Mouse (Mus musculus) ES-CJ7 (cell line): Measurements from ENCODE around the gene Smc6.

ENCODE experiments used
- DNase-seq: peaks from one replicate; pipeline ENCODE4 v3.0.0; 2011; ENCODE audit warnings: low read depth, low spot score

Gene Smc6

DNA sequence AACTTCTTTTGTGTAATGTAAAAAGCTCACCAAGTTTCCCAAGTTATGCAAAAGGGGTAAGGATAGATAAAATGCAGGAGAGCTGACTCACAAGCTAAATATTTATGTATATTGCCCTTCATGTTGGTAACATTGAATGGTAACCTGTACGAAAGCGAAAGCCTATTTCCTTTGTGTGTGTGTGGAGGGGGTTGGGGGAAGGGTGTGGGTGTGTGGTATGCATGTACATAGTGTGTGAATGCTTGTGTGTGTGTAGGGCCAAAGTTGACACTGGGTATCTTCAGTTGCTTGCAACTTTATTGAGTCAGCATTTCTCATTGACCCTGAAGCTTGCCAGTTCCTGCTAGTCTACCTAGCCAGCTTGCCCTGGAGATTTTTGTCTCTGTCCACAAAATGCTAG, 15.9 kb downstream of the Smc6 start:
- DNase-seq = no peak

DNA sequence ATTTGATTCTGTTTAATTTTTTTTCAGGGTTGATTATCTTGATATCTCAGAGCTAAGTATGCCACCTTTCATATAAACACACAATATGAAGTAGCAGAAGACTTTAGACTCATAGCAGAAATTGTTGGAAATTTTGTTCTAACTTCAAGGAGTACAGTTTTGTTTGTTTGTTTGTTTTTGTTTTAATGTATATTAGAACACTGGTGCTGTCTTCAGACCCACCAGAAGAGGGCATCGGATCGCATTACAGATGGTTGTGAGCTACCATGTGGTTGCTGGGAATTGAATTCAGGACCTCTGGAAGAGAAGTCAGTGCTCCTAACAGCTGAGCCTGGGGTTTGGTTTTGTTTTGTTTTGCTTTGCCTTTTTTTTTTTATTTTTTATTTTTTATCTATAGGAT, 20.7 kb downstream of the Smc6 start:
- peak; percentile 6 for DNase-seq

DNA sequence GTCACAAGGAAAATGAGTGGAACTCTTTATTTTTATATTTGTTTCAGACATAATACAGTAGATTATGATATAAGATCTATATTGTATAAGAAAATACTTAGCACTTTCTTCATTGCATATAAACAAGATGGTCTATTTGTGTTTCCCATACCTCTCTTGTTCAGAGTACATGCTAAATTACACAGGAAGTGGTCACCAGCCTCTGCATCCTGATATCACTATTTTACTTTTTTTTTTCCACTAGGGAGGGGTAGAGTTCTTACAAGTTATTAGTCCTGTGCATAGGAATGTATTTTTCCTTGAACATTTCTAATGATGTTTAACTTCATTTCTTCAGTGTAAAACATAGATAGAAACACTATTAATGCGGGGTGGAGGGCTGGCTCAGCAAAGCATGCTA, 35.2 kb downstream of the Smc6 start:
- no peak for DNase-seq

DNA sequence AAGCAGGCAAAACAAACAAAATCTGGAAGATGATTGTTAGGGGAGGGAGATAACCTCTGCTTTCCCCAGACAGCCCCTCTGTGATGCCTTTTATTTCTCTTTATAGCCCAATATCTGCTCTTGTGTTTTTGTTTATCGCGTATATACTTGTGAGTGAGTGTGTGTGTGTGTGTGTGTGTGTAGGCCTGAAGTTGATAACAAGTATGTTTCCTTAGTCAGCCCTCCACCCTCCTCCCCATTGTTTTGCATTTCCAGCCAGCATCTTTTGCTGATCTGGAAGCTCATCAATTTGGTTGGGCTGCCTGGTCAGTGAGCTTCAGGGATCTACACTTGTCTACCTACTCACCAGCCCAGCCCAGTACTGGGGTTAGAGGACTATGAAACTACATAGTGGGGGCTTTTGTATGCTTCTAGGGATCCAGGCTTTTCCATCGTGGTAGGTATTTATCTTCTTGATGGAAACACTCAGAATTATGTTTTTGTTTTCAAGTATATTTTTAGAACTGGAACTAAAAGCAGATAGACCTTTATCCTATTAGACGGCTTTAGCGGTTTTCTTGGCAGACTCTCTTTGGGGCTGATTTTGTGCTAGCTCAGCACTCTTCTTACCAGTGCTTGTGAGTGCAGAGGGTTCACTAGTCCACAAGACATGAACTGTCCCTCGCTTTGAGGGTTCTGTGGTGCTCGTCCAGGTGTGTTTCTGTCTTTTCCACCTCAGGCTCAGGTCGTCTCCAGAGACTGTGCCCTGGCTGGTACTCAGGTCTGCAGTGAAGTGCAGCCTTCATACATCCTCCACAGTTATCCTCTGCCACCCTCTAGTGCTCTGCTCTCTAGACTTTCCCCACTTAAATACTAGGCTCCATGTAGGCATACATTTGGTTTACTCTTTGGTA, 41.3 kb downstream of the Smc6 start:
- no peak for DNase-seq

DNA sequence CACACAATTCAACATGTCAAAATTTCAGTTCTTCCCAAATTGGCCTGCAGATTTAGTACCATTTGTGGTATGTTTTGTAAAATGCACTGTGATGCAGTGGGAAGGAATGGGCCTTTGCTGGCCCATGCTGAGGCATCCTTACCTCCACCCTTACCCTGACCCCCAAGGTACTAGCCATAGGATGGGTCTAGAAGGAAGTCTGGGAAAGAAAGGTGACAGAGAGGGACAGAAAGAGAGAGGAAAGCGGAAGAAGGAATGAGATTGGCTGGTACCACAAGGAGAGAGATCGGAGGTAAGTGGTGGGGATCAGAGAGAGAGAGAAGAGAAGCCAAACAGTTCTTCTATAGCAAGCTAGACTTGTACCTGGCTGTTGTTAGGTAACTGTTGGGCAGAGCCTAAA, 45.4 kb downstream of the Smc6 start:
- DNase-seq = no peak

DNA sequence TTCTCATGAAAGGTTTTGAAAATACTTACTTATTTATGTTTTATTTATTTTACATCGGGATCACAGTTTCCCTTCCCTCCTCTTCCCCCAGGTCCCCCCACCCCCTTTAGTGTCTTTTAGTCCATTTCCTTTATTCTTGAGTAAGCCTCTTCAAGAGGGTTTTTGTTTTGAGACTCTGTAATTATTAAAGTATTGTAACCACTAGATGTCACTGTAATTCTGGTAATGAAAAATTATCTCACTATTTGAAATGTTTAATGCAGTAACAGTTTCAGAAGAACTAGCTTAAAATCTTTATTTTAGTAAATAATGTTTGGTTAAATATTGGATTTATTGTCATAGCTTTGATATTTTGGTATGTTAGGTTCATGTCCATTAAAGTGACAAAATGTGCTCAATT, 48.2 kb downstream of the Smc6 start:
- no peak for DNase-seq

DNA sequence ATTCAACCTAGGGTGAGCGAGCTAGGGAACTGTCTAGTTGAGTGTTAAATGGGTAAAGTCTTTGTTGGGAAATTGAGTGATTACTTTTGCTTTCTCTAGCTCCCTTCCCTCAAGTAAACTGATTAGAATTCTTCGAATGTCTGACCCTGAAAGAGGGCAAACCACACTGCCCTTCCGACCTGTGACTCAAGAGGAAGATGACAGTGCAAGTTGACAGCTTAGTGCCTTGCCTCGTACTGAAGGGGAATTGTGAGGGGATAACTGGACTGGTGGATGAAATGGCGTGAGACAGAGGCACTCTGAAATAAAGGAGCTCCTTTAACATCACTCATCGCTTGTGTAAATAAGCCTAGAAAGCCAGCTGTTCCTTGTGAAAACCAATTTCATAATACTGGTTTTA, 52.0 kb downstream of the Smc6 start:
- no peak for DNase-seq

DNA sequence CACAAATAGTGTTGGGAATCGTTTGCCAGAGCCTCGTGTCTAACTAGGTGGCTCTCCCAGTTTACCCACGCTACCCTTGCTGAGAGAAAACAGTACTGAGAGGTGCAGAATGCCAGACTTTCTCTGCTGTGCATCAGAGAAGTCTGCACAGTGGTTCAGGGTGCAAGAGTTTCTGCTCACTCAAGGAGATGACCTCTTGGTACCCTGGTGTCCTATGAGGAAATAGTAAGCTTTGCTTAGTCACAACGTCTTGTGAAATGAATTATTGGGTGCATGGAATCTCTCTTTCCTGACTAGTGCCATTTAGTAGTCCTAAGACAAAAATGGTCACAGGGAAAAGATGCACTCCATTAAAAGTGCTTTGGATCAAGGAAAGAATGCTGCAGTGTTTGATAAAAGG, 58.8 kb downstream of the Smc6 start:
- no peak for DNase-seq

DNA sequence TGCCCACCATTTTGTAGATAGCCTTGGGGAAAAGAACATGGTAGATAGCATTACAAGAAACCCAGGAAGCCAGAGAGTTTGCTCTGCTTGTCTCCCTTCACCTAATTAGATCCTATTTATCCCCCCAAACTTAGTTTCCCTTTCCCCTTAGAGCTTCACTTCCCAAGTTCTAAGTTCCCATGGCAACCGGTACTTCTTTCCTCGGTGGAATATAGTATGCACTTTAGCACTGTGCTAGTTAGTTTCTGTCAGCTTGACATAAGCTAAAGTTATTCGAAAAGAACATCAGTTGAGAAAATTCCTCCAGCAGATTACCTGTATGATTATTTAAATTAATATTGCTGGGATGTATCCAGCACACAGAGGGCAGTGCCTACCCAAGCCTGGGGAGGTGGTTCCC, 60.8 kb downstream of the Smc6 start:
- no peak for DNase-seq

DNA sequence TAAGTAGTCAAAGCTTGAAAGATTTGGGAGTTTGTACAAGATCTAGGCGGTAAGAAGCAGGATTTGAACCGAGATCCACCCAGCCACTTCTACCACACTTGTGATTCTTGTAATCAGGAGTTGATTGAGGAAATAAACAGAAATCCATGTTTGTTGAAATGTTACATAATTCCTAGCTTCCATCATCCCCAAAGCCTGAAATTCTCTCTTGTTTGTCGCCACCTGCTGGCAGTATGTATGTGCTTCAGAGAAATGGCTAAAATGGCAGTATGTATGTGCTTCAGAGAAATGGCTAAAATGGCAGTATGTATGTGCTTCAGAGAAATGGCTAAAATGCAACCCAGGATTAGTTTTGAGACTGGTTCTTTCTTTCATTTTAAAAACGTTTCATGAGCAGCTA, 71.2 kb downstream of the Smc6 start:
- DNase-seq = peak; percentile 52

DNA sequence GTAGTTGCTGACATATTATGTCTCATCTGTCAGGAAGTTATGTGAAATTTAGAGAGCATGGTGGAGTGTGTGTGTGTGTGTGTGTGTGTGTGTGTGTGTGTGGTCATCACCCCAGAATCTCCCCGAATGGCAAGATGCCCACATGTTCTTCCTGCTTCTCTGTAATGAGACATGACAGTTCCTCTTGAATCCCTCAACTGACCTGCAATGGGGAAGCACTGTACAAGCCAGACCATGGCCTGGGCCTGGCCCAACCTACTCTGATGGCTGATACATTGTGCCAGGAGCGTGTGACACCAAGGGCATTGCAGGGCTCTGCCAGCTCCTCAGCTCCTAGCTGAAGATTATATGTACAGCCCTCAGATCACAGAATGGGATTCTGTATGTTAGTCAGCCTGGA, 72.6 kb downstream of the Smc6 start:
- no peak for DNase-seq

DNA sequence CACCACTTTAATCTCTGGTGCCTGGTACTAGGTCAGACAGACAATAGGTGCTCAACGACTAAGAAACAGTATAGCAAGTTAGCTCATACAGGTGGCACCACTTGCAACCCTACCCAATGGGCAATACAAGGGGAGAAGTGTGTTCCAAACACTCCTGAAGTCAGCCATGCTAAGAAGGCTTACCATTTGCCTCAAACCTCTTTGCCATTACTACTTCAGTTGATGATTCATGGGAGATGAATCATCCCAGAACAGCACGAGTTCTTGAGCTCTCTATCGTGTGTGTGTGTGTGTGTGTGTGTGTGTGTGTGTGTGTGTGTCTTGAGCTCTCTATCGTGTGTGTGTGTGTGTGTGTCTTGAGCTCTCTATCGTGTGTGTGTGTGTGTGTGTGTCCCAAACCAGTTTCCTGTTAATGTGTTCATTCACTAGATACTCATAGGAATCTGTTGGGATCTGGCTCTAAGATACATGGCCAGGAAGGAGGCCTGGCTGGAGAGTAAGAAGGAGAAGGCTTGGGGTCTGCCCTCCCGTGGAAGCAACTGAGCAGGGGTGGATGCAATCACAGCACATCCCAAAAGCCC, 76.4 kb downstream of the Smc6 start:
- DNase-seq = no peak

DNA sequence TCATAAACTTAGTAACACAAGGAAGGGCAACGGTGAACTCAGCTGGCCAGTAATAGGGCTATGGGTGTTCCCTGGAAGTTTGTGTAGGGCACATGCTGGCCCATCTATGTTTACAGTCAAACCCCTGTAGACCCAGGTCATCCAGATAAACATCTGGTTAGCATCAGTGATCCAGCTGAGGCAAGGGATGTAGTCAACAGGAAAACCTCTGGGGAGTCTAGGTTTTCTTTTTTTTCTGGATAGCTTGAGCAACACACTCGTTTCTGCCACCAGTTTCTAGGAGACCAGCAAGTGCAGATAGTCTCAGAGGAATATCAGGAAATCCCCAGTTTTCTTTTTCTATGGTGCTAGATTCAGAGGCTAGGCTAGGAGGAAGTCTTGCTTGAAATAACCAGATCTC, 80.3 kb downstream of the Smc6 start:
- DNase-seq = no peak

DNA sequence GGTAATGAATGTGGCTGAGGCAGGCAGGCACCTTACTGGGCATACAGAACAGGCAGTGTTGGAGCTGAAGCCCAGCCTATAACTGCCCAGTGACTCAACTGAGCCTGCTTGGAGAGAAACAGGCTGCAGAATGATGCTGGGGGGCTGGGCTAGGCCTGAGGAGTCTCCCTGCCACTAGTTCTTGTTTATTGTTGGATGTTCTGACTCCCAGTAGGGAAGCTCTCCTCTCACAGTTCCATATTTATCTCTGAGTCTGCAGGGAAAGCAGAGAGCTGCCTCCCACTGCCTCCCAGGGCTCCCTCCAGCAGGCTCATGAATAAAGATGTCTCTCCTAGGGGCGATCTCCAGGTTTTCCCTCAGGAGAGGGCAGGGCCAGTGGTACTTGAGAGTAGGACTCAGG, 82.7 kb downstream of the Smc6 start:
- DNase-seq = no peak

DNA sequence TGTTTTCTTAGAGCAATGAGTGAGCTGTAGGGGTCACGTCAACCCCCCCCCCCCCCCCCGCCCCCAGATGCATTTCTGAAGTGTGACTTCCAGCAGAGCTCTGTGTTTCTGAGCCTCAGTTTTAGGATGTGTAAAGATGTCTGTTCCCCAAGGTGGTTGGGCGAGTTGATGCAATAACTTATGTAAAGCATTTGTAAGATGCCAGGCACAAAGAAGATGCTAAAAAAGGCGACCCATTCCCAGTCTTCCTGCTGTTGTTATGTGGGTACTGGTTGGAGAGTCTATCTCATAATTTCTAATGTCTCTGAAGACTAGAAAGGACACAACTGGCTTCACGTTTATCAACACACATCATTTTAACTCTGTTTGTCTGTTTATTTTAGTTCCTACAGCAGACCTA, 84.2 kb downstream of the Smc6 start:
- DNase-seq = no peak

DNA sequence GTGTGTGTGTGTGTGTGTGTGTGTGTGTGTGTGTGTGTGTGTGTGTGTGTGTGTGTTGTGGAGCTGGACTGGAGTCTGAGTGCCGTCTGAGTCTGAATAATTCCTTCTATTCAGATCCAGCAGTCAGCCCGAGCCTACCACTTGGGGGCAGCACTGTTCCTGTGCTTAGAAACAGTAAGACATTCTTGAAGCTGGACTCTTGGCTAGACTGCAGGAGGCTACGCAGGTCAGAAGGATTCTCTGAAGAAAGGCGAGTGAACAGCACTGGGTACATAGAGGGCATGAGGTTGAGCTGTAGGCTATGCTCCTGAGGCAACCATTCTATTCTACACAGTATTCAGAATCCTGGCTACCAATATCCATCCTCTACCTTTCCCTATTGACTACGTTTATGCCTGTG, 85.2 kb downstream of the Smc6 start:
- peak; percentile 81 for DNase-seq

DNA sequence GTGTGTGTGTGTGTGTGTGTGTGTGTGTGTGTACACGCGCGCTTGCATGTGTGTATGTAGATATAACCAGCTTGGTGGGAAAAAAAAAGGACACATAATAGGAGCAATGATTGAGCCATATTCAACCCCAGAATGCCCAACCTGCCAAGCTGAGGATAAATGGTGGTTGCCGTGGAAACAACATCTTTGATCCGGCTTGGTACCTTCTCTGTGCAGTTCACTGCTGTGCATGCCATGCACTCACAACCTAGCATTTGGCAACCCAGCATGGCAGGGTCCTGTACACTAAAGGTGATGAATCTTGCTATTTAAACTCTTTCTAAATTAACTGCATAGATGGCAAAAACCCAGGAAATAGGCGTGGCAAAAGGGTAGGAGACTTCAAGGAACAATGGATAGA, 96.7 kb downstream of the Smc6 start:
- DNase-seq = no peak

DNA sequence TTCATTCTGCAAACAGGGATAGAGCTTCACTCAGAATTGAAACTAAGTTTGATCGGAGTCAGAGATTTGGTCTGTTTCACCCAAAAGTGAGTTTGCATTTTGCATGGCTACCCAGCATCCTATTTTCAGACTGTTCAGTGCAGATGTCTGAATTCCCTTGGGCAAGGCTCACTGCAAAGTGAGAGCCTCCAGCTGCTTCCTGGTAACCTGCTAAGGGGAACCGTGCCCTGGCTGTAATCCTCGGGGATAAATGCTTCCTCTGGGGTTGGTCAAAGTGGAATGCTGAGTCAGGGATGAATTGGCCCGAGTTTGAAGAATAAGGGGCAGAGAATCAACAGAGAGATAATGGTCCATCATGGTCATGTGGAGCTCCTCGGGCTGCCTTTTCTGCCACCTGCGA, 99.2 kb downstream of the Smc6 start:
- DNase-seq = no peak

DNA sequence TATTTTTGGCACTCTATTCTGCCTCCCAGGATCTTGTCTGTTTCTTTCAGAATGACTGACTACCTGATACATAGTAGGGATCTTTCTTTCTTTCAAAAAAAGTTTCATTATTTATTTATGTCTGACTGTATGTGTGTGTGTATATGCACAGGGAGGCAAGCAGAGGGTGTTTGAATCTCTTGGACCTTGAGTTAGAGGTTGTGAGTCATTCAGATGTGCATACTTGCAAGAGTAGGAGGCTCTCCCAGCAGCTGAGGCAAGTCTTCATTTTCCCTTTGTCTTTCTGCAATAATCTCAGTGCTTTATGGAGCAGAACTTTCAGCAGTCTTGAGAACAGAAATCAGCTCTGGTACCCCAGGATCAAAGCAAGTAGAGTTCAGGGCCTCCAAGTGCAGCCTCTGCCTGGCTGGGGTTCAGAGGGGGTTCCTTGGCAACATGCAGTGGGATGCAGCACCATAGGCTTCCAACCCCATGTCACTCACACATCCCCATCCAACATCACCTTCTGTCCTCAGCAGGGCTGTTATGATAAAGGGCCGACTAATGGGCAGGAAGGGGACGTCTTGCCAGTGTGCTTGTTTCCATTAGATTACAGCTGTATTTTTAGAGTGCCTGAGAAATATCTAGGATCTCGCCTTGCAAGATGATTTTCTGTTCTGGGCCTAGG, 101.5 kb downstream of the Smc6 start:
- no peak for DNase-seq
